Mouse (Mus musculus): ENCODE measurements around the gene Olfr78.

- TF ChIP-seq CTCF (IDR thresholded peaks at IDR 0.05; ENCODE audit: low read depth) (no peak), EP300 (optimal IDR thresholded peaks at IDR 0.05) (no peak)
These were observed 11.7 kb upstream of the Olfr78 start, which contains the start of gene Olfr561 for GRCm38 (mm10) chr7:102770921-102771320.

All from stomach, postnatal 0 days (tissue).